ENCODE assay signal across 18 mouse cellular contexts in the genomic region with DNA sequence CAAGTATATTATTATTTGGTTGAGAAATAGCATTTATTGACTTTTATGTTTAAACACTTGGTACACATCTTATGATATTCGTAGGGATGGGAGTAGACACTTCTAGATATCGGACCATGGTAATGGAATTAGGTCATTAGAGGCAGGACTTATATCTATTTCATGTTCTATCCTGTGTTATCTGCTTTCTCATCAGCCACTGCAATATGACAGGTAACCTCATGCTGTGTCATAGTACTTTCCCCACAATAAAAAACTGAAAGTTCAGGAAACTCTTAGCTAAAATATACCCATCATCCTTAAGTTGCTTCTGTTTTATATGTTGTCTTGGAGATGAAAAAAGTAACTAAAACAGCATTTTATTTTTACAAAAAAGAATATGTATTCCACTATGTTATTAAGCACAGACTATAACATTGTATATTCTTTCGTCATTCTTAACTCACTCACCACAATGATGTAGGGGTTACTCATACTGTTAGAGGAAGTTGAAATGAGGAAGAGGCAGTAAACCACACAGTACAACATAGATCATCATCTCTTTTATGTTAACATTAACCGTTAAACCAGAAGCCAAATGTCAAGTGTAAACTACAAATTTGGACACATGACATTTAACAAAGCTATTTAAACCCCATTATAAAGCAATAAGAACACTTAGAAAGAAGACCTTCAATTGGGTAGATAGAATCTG.
DNase-seq lines count a peak whose midpoint lies in the region; ATAC-seq and TF ChIP-seq lines count a peak whose summit lies in the region.
"Had no signal": no experiment of that assay in that cellular context is flagged by ENCODE, and none has a peak within 500 bp of the region (broad histone marks: within the 10 kb centered on the region; RNA-seq: fewer than 3 reads in every experiment).

No protein-coding gene starts in this region.

- 43% methylated on average over 4 of the region's 4 CpGs for WGBS in liver, embryonic 13.5 days (ENCODE audit: insufficient replicate concordance)
- WGBS in liver, embryonic 11.5 days = 61% methylated on average over 4 of the region's 4 CpGs
- WGBS in liver, postnatal 0 days (ENCODE audit: insufficient replicate concordance) = 54% methylated on average over 4 of the region's 4 CpGs

- no peak overlapping the region for H3K4me2 ChIP-seq in liver, embryonic 13.5 days
- no peak overlapping the region for H3K4me2 ChIP-seq in liver, embryonic 11.5 days
- no peak overlapping the region for H3K4me2 ChIP-seq in liver, postnatal 0 days (ENCODE audit: low read depth, low read length)
- H3K4me2 ChIP-seq: forebrain, embryonic 15.5 days; limb, embryonic 12.5 days; lung, embryonic 15.5 days; midbrain, embryonic 12.5 days had no signal

- no peak for TF ChIP-seq EP300 in liver, postnatal 0 days (IDR thresholded peaks at IDR 0.05; ENCODE audit: low read depth)

- DNase-seq in liver, embryonic 13.5 days = no peak
- DNase-seq in liver, embryonic 11.5 days (ENCODE audit: low spot score) = no peak
- peak; percentile 2 for DNase-seq in MEL-GATA-1-ER (ENCODE audit: extremely low read depth, low read depth)
- no peak for DNase-seq in liver, postnatal 0 days
- DNase-seq in cerebellum, postnatal 4 days (ENCODE audit: low spot score in 2 of 2) = no peak
- no peak for DNase-seq in layer of hippocampus, adult 18-20 months (ENCODE audit: low spot score in 2 of 2)
- DNase-seq: cerebellum, adult 18-20 months; heart, adult 18-20 months; heart, postnatal 14 days; kidney, adult 18-20 months; right cerebral cortex, postnatal 25 days had no signal

- H3K36me3 ChIP-seq in liver, embryonic 13.5 days = no peaks in the 10 kb centered on the region
- H3K36me3 ChIP-seq in liver, embryonic 11.5 days (ENCODE audit: control insufficient read depth, insufficient read depth, low read length) = no peaks in the 10 kb centered on the region
- no peaks in the 10 kb centered on the region for H3K36me3 ChIP-seq in liver, postnatal 0 days (replicated peaks; ENCODE audit: insufficient read depth, low read length)
- H3K36me3 ChIP-seq: forebrain, embryonic 15.5 days; limb, embryonic 12.5 days; lung, embryonic 15.5 days; midbrain, embryonic 12.5 days had no signal

- H3K9ac ChIP-seq in liver, embryonic 13.5 days = no peak overlapping the region
- H3K9ac ChIP-seq in liver, embryonic 11.5 days (ENCODE audit: low read depth, low read length) = no peak overlapping the region
- H3K9ac ChIP-seq in liver, postnatal 0 days (replicated peaks) = no peak overlapping the region
- H3K9ac ChIP-seq: forebrain, embryonic 15.5 days; limb, embryonic 12.5 days; lung, embryonic 15.5 days; midbrain, embryonic 12.5 days had no signal

- no peak for TF ChIP-seq CTCF in liver, postnatal 0 days (IDR thresholded peaks at IDR 0.05; ENCODE audit: low read depth)

- H3K9me3 ChIP-seq in liver, embryonic 13.5 days (replicated peaks) = no peaks in the 10 kb centered on the region
- no peaks in the 10 kb centered on the region for H3K9me3 ChIP-seq in liver, embryonic 11.5 days (ENCODE audit: control insufficient read depth, low read length)
- H3K9me3 ChIP-seq in liver, postnatal 0 days (ENCODE audit: low read length) = no peaks in the 10 kb centered on the region
- H3K9me3 ChIP-seq: forebrain, embryonic 15.5 days; limb, embryonic 12.5 days; lung, embryonic 15.5 days; midbrain, embryonic 12.5 days had no signal

- H3K27me3 ChIP-seq in liver, embryonic 13.5 days = no peaks in the 10 kb centered on the region
- H3K27me3 ChIP-seq in liver, embryonic 11.5 days (replicated peaks; ENCODE audit: control insufficient read depth, insufficient read depth, low read length) = no peaks in the 10 kb centered on the region
- no peaks in the 10 kb centered on the region for H3K27me3 ChIP-seq in liver, postnatal 0 days (ENCODE audit: insufficient read depth, low read length)
- H3K27me3 ChIP-seq: forebrain, embryonic 15.5 days; limb, embryonic 12.5 days; lung, embryonic 15.5 days; midbrain, embryonic 12.5 days; Patski had no signal

- no peaks in the 10 kb centered on the region for H3K4me1 ChIP-seq in liver, embryonic 13.5 days (replicated peaks)
- no peaks in the 10 kb centered on the region for H3K4me1 ChIP-seq in liver, embryonic 11.5 days (replicated peaks; ENCODE audit: control insufficient read depth, insufficient read depth, low read length)
- H3K4me1 ChIP-seq in liver, postnatal 0 days (ENCODE audit: insufficient read depth) = no peaks in the 10 kb centered on the region
- H3K4me1 ChIP-seq: forebrain, embryonic 15.5 days; limb, embryonic 12.5 days; lung, embryonic 15.5 days; midbrain, embryonic 12.5 days had no signal

- H3K4me3 ChIP-seq in liver, embryonic 13.5 days (replicated peaks) = no peak overlapping the region
- no peak overlapping the region for H3K4me3 ChIP-seq in liver, embryonic 11.5 days (ENCODE audit: low read depth, low read length)
- H3K4me3 ChIP-seq in liver, postnatal 0 days (ENCODE audit: low read depth, low read length) = no peak overlapping the region
- H3K4me3 ChIP-seq: forebrain, embryonic 15.5 days; limb, embryonic 12.5 days; lung, embryonic 15.5 days; midbrain, embryonic 12.5 days had no signal

- H3K27ac ChIP-seq in liver, embryonic 13.5 days = no peak overlapping the region
- no peak overlapping the region for H3K27ac ChIP-seq in liver, embryonic 11.5 days (ENCODE audit: low read depth, low read length)
- H3K27ac ChIP-seq in liver, postnatal 0 days (ENCODE audit: low read depth) = no peak overlapping the region
- H3K27ac ChIP-seq: forebrain, embryonic 15.5 days; limb, embryonic 12.5 days; lung, embryonic 15.5 days; midbrain, embryonic 12.5 days had no signal

- 0 out of 2 replicates have a peak, but pooled peaks have one; percentile 57 for ATAC-seq in liver, embryonic 13.5 days (ENCODE audit: low read depth)
- no peak for ATAC-seq in liver, embryonic 11.5 days (replicated peaks; ENCODE audit: low FRiP score)
- ATAC-seq in liver, postnatal 0 days = peak; percentile 84
- ATAC-seq in erythroblast, adult 5-6 weeks (replicated peaks; ENCODE audit: low FRiP score, poor library complexity, severe bottlenecking) = no peak
- ATAC-seq: forebrain, embryonic 15.5 days; hindbrain, embryonic 16.5 days; Patski had no signal

Comparison
In these comparisons a context has a peak if more than half of its experiments do, and no peak if none do; other contexts are left out.
1. ATAC-seq: peak in liver, embryonic 13.5 days (single experiment) and liver, postnatal 0 days (single experiment); none in liver, embryonic 11.5 days (single experiment) and erythroblast, adult 5-6 weeks (single experiment).